Mouse (Mus musculus) olfactory bulb, adult 2 months (tissue): ENCODE data around the gene Aldh3b3.

Experiments used
- CTCF ChIP-seq: fragments of 200-500 bp; IDR thresholded peaks from 2 replicates; pipeline ENCODE4 v1.5.1; 2012; ENCODE audit warnings: low read depth, mild to moderate bottlenecking, low read length, moderate library complexity; ENCODE audit not compliant: insufficient read depth
- POLR2A ChIP-seq: fragments of 200-500 bp; IDR thresholded peaks from 2 replicates; pipeline ENCODE4 v1.6.1; 2012; ENCODE audit warnings: mild to moderate bottlenecking, low read depth, low read length, moderate library complexity; ENCODE audit not compliant: insufficient read depth

GRCm38 (mm10) chr19:4000949-4001525 lies 42.6 kb downstream of the Aldh3b3 start:
- TF ChIP-seq POLR2A (no peak), CTCF (no peak)
